Mouse (Mus musculus): Measurements from ENCODE around the gene Socs7. TPM values are rescaled to one million over a fixed set of nuclear protein-coding genes. Genes with fewer than 3 reads are reported as not detected.

The Socs7 gene
- polyA plus RNA-seq, 1 experiment from 2014 or later: 2.4 TPM

- WGBS: 1% methylated on average over 49 of the region's 49 CpGs
Observed at GRCm38 (mm10) chr11:97415712-97416636, 53.6 kb downstream of the Socs7 start.

GRCm38 (mm10) chr11:97416637-97417035, 54.3 kb downstream of the Socs7 start:
- 5% methylated on average over 5 of the region's 5 CpGs for WGBS
- DNase-seq (ENCODE audit: low spot score) (no peak), ATAC-seq (replicated peaks; ENCODE audit: insufficient number of reproducible peaks, low FRiP score, low TSS enrichment, low read depth) (no peak)
- Histone ChIP-seq H3K27ac (replicated peaks; ENCODE audit: low read depth, low read length) (0 out of 2 replicates have a peak overlapping the region, but pooled peaks have one; percentile 37), H3K4me2 (ENCODE audit: low read depth, low read length) (no peak overlapping the region; the same call in 1 of the 2 replicates), H3K4me1 (ENCODE audit: control insufficient read depth, insufficient read depth, low read length) (peaks cover 7% of the 10 kb centered on the region), H3K9me3 (replicated peaks; ENCODE audit: control insufficient read depth, low read length) (no peaks in the 10 kb centered on the region), H3K9ac (replicated peaks; ENCODE audit: low read length) (no peak overlapping the region), H3K27me3 (ENCODE audit: control insufficient read depth, insufficient read depth, low read length) (no peaks in the 10 kb centered on the region), H3K4me3 (ENCODE audit: low read depth, low read length) (no peak overlapping the region), H3K36me3 (replicated peaks; ENCODE audit: control insufficient read depth, insufficient read depth, low read depth, low read length) (no peaks in the 10 kb centered on the region)

More at GRCm38 (mm10) chr11:97415712-97416636, 53.6 kb downstream of the Socs7 start:
- ATAC-seq (replicated peaks; ENCODE audit: insufficient number of reproducible peaks, low FRiP score, low TSS enrichment, low read depth) (peak; percentile 41), DNase-seq (ENCODE audit: low spot score) (peak; percentile 58)
- Histone ChIP-seq H3K9me3 (replicated peaks; ENCODE audit: control insufficient read depth, low read length) (no peaks in the 10 kb centered on the region), H3K4me1 (ENCODE audit: control insufficient read depth, insufficient read depth, low read length) (peaks cover 7% of the 10 kb centered on the region), H3K36me3 (replicated peaks; ENCODE audit: control insufficient read depth, insufficient read depth, low read depth, low read length) (no peaks in the 10 kb centered on the region), H3K27me3 (ENCODE audit: control insufficient read depth, insufficient read depth, low read length) (no peaks in the 10 kb centered on the region), H3K27ac (replicated peaks; ENCODE audit: low read depth, low read length) (0 out of 2 replicates have a peak overlapping the region, but pooled peaks have one; percentile 37), H3K4me3 (ENCODE audit: low read depth, low read length) (peak overlapping the region; percentile 60), H3K9ac (replicated peaks; ENCODE audit: low read length) (peak overlapping the region; percentile 61), H3K4me2 (ENCODE audit: low read depth, low read length) (peak overlapping the region; percentile 76)

- peak overlapping the region; percentile 13 for H3K9ac ChIP-seq (replicated peaks; ENCODE audit: low read length)
- H3K4me2 ChIP-seq (ENCODE audit: low read depth, low read length): no peak overlapping the region
- no peaks in the 10 kb centered on the region for H3K27me3 ChIP-seq (ENCODE audit: control insufficient read depth, insufficient read depth, low read length)
- no peak overlapping the region for H3K27ac ChIP-seq (replicated peaks; ENCODE audit: low read depth, low read length)
- H3K4me3 ChIP-seq (ENCODE audit: low read depth, low read length): no peak overlapping the region
- H3K9me3 ChIP-seq (replicated peaks; ENCODE audit: control insufficient read depth, low read length): no peaks in the 10 kb centered on the region
- DNase-seq (ENCODE audit: low spot score) (no peak), ATAC-seq (replicated peaks; ENCODE audit: insufficient number of reproducible peaks, low FRiP score, low TSS enrichment, low read depth) (no peak)
- no peaks in the 10 kb centered on the region for H3K36me3 ChIP-seq (replicated peaks; ENCODE audit: control insufficient read depth, insufficient read depth, low read depth, low read length)
- peaks cover 7% of the 10 kb centered on the region for H3K4me1 ChIP-seq (ENCODE audit: control insufficient read depth, insufficient read depth, low read length)
- 47% methylated on average over 14 of the region's 14 CpGs for WGBS
Observed at GRCm38 (mm10) chr11:97418834-97419539, 56.6 kb downstream of the Socs7 start.

GRCm38 (mm10) chr11:97419540-97419900, 57.2 kb downstream of the Socs7 start:
- no peak for ATAC-seq (replicated peaks; ENCODE audit: insufficient number of reproducible peaks, low FRiP score, low TSS enrichment, low read depth)
- WGBS: 75% methylated on average over 5 of the region's 5 CpGs
- Histone ChIP-seq H3K9me3 (replicated peaks; ENCODE audit: control insufficient read depth, low read length) (no peaks in the 10 kb centered on the region), H3K27ac (replicated peaks; ENCODE audit: low read depth, low read length) (no peak overlapping the region), H3K36me3 (replicated peaks; ENCODE audit: control insufficient read depth, insufficient read depth, low read depth, low read length) (no peaks in the 10 kb centered on the region), H3K27me3 (ENCODE audit: control insufficient read depth, insufficient read depth, low read length) (no peaks in the 10 kb centered on the region), H3K4me2 (ENCODE audit: low read depth, low read length) (no peak overlapping the region), H3K4me3 (ENCODE audit: low read depth, low read length) (no peak overlapping the region), H3K9ac (replicated peaks; ENCODE audit: low read length) (no peak overlapping the region), H3K4me1 (ENCODE audit: control insufficient read depth, insufficient read depth, low read length) (peaks cover 7% of the 10 kb centered on the region)
- DNase-seq (ENCODE audit: low spot score): no peak

GRCm38 (mm10) chr11:97422507-97422906, 60.2 kb downstream of the Socs7 start:
- peak overlapping the region; percentile 8; the same call in 1 of the 2 replicates for H3K9ac ChIP-seq (replicated peaks; ENCODE audit: low read length)
- WGBS: 29% methylated on average over 4 of the region's 4 CpGs

GRCm38 (mm10) chr11:97424092-97424692, 61.8 kb downstream of the Socs7 start:
- Histone ChIP-seq H3K27me3 (ENCODE audit: control insufficient read depth, insufficient read depth, low read length) (no peaks in the 10 kb centered on the region), H3K4me2 (ENCODE audit: low read depth, low read length) (no peak overlapping the region), H3K27ac (replicated peaks; ENCODE audit: low read depth, low read length) (no peak overlapping the region), H3K9ac (replicated peaks; ENCODE audit: low read length) (no peak overlapping the region), H3K4me3 (ENCODE audit: low read depth, low read length) (no peak overlapping the region), H3K36me3 (replicated peaks; ENCODE audit: control insufficient read depth, insufficient read depth, low read depth, low read length) (no peaks in the 10 kb centered on the region), H3K4me1 (ENCODE audit: control insufficient read depth, insufficient read depth, low read length) (peaks cover 6% of the 10 kb centered on the region), H3K9me3 (replicated peaks; ENCODE audit: control insufficient read depth, low read length) (no peaks in the 10 kb centered on the region)
- WGBS: 54% methylated on average over 5 of the region's 5 CpGs
- ATAC-seq (replicated peaks; ENCODE audit: insufficient number of reproducible peaks, low FRiP score, low TSS enrichment, low read depth) (no peak), DNase-seq (ENCODE audit: low spot score) (no peak)

More at GRCm38 (mm10) chr11:97422507-97422906, 60.2 kb downstream of the Socs7 start:
- no peak overlapping the region for H3K4me3 ChIP-seq (ENCODE audit: low read depth, low read length)
- no peak overlapping the region for H3K27ac ChIP-seq (replicated peaks; ENCODE audit: low read depth, low read length)
- H3K27me3 ChIP-seq (ENCODE audit: control insufficient read depth, insufficient read depth, low read length): no peaks in the 10 kb centered on the region
- no peak for DNase-seq (ENCODE audit: low spot score)
- no peak overlapping the region for H3K4me2 ChIP-seq (ENCODE audit: low read depth, low read length)
- H3K9me3 ChIP-seq (replicated peaks; ENCODE audit: control insufficient read depth, low read length): no peaks in the 10 kb centered on the region
- no peaks in the 10 kb centered on the region for H3K36me3 ChIP-seq (replicated peaks; ENCODE audit: control insufficient read depth, insufficient read depth, low read depth, low read length)
- peaks cover 7% of the 10 kb centered on the region; the same call in 1 of the 2 replicates for H3K4me1 ChIP-seq (ENCODE audit: control insufficient read depth, insufficient read depth, low read length)
- no peak for ATAC-seq (replicated peaks; ENCODE audit: insufficient number of reproducible peaks, low FRiP score, low TSS enrichment, low read depth)

GRCm38 (mm10) chr11:97424802-97425201, 62.5 kb downstream of the Socs7 start:
- H3K9me3 ChIP-seq (replicated peaks; ENCODE audit: control insufficient read depth, low read length): no peaks in the 10 kb centered on the region
- H3K27me3 ChIP-seq (ENCODE audit: control insufficient read depth, insufficient read depth, low read length): no peaks in the 10 kb centered on the region
- H3K4me1 ChIP-seq (ENCODE audit: control insufficient read depth, insufficient read depth, low read length): peaks cover 6% of the 10 kb centered on the region
- DNase-seq (ENCODE audit: low spot score): no peak
- H3K4me3 ChIP-seq (ENCODE audit: low read depth, low read length): no peak overlapping the region
- H3K9ac ChIP-seq (replicated peaks; ENCODE audit: low read length): no peak overlapping the region
- H3K36me3 ChIP-seq (replicated peaks; ENCODE audit: control insufficient read depth, insufficient read depth, low read depth, low read length): no peaks in the 10 kb centered on the region
- no peak overlapping the region for H3K4me2 ChIP-seq (ENCODE audit: low read depth, low read length)
- no peak for ATAC-seq (replicated peaks; ENCODE audit: insufficient number of reproducible peaks, low FRiP score, low TSS enrichment, low read depth)
- H3K27ac ChIP-seq (replicated peaks; ENCODE audit: low read depth, low read length): no peak overlapping the region
- 48% methylated on average over 3 of the region's 3 CpGs for WGBS
